Mouse (Mus musculus): ENCODE measurements around the gene Nrxn3.

GRCm38 (mm10) chr12:88835821-88836220 lies 113.1 kb downstream of the Nrxn3 start:
- TF ChIP-seq POLR2A (IDR thresholded peaks at IDR 0.05; ENCODE audit: borderline replicate concordance, low read depth, low read length) (no peak), CTCF (IDR thresholded peaks at IDR 0.05; ENCODE audit: low read depth, low read length) (no peak)
